Mouse (Mus musculus) gonadal fat pad, adult 2 months (tissue): Measurements from ENCODE around the gene Dpm2. TPM values are rescaled to one million over a fixed set of nuclear protein-coding genes. Genes with fewer than 3 reads are reported as not detected.

Source experiments
- DNase-seq: peaks from one replicate; pipeline ENCODE4 v3.0.0-alpha.2; 2012; ENCODE audit warnings: low read depth
- polyA plus RNA-seq: library from polyadenylated mRNA; depleted of rRNA; stranded (reverse); fragments of >200 nt; gene quantifications from 2 replicates; pipeline ENCODE4 v1.2.3, GENCODE M21; 2012; rRNA removed

The Dpm2 gene
- polyA plus RNA-seq, 1 experiment, result 191 TPM

- DNase-seq, result no peak
Measured at GRCm38 (mm10) chr2:32610610-32611229, 40.1 kb downstream of the Dpm2 start.

GRCm38 (mm10) chr2:32612274-32612673 is 41.6 kb downstream of the Dpm2 start:
- DNase-seq, result no peak

GRCm38 (mm10) chr2:32617109-32617508 is 46.5 kb downstream of the Dpm2 start:
- no peak for DNase-seq

GRCm38 (mm10) chr2:32617601-32618000 is 46.9 kb downstream of the Dpm2 start:
- DNase-seq, result no peak

GRCm38 (mm10) chr2:32618051-32618450 is 47.4 kb downstream of the Dpm2 start:
- no peak for DNase-seq

- no peak for DNase-seq
Measured at GRCm38 (mm10) chr2:32620682-32621516, 50.2 kb downstream of the Dpm2 start.

GRCm38 (mm10) chr2:32621517-32621859 is 50.8 kb downstream of the Dpm2 start, which contains the start of gene Ak1:
TSS of gene Ak1 (plus strand) at chr2:32621758.
- DNase-seq, result no peak

Other genes starting within 250 kb of the Dpm2 start
- 150 and 154 TPM in 2 replicates for gene Ciz1, start 218.5 kb upstream of the Dpm2 start, polyA plus RNA-seq
- 19.7 and 25.0 TPM in 2 replicates for gene Dnm1, start 217.5 kb upstream of the Dpm2 start, polyA plus RNA-seq
- 470 and 500 TPM in 2 replicates for gene 1110008P14Rik, start 188.9 kb upstream of the Dpm2 start, polyA plus RNA-seq
- 3,887 and 6,444 TPM in 2 replicates for gene Lcn2, start 182.6 kb upstream of the Dpm2 start, polyA plus RNA-seq
- 50.0 and 51.6 TPM in 2 replicates for gene Ptges2, start 175.0 kb upstream of the Dpm2 start, polyA plus RNA-seq
- 5.2 and 5.3 TPM in 2 replicates for gene Naif1, start 120.4 kb upstream of the Dpm2 start, polyA plus RNA-seq
- 29.4 and 39.5 TPM in 2 replicates for gene Slc25a25, start 119.4 kb upstream of the Dpm2 start, polyA plus RNA-seq
- gene Fam102a, start 35.5 kb upstream of the Dpm2 start, polyA plus RNA-seq, result 23.8 and 31.3 TPM in 2 replicates
- 0.11 and 0.24 TPM in 2 replicates for gene Pip5kl1, start 3.9 kb downstream of the Dpm2 start, polyA plus RNA-seq
- not detected in 2 replicates for gene 9430097D07Rik, start 4.8 kb downstream of the Dpm2 start, polyA plus RNA-seq
- gene St6galnac4, start 16.2 kb downstream of the Dpm2 start, polyA plus RNA-seq, result 40.7 and 48.2 TPM in 2 replicates
- 44.6 and 46.1 TPM in 2 replicates for gene St6galnac6, start 28.9 kb downstream of the Dpm2 start, polyA plus RNA-seq
- 25.9 and 35.2 TPM in 2 replicates for gene Ak1, start 50.9 kb downstream of the Dpm2 start, polyA plus RNA-seq
- 109 TPM in 2 replicates for gene Eng, start 75.7 kb downstream of the Dpm2 start, polyA plus RNA-seq
- 109 and 124 TPM in 2 replicates for gene Fpgs, start 133.3 kb downstream of the Dpm2 start, polyA plus RNA-seq
- gene Cdk9, start 142.2 kb downstream of the Dpm2 start, polyA plus RNA-seq, result 112 and 115 TPM in 2 replicates
- gene Sh2d3c, start 150.2 kb downstream of the Dpm2 start, polyA plus RNA-seq, result 35.5 and 38.0 TPM in 2 replicates
- not detected in 2 replicates for gene 6330409D20Rik, start 170.2 kb downstream of the Dpm2 start, polyA plus RNA-seq
- gene Tor2a, start 186.4 kb downstream of the Dpm2 start, polyA plus RNA-seq, result 67.5 and 71.1 TPM in 2 replicates
- 2.7 and 4.2 TPM in 2 replicates for gene Ttc16, start 204.8 kb downstream of the Dpm2 start, polyA plus RNA-seq
- 5.0 and 7.6 TPM in 2 replicates for gene Ptrh1, start 204.9 kb downstream of the Dpm2 start, polyA plus RNA-seq
- gene Cfap157, start 213.6 kb downstream of the Dpm2 start, polyA plus RNA-seq, result 0.39 and 0.77 TPM in 2 replicates